Mouse (Mus musculus): Measurements from ENCODE around the gene Prkra. TPM values are rescaled to one million over a fixed set of nuclear protein-coding genes. Genes with fewer than 3 reads are reported as not detected.
A peak's percentile ranks its signal among the peaks of the same experiment; 100 is the strongest.

Gene Prkra
- polyA plus RNA-seq, 2 experiments: 60.8 to 61.3 TPM

DNA sequence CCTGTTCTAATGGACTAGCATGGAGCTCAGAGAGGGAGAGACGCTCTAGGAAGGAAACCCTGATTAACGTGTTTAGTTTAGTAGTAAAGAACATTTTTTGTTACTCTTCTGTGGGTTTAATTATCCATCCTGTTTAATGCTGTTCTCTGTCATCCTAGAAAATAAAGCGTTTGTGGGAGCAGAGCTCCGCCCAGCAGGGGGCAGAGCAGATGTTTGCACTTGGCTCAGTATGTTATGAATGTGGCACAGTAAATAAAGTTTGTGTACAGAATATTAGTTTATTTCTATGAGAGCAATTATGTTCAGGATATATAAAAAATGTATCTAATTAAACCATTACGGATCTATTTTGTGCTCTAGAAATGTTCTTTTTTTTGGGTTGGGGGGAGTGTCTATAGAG lies 48.6 kb downstream of the Prkra start:
- Histone ChIP-seq H3K4me1 (ENCODE audit: control insufficient read depth, insufficient read depth, low read length) (no peaks in the 10 kb centered on the region), H3K9me3 (ENCODE audit: control insufficient read depth, low read length) (no peaks in the 10 kb centered on the region), H3K4me2 (replicated peaks; ENCODE audit: low read depth, low read length, severe bottlenecking) (no peak overlapping the region), H3K36me3 (ENCODE audit: control insufficient read depth, insufficient read depth, low read length) (peaks cover 7% of the 10 kb centered on the region), H3K27ac (replicated peaks; ENCODE audit: low read depth, low read length) (no peak overlapping the region), H3K27me3 (ENCODE audit: control insufficient read depth, insufficient read depth, low read length) (no peaks in the 10 kb centered on the region), H3K9ac (ENCODE audit: low read depth, low read length, severe bottlenecking) (no peak overlapping the region), H3K4me3 (replicated peaks; ENCODE audit: low read length) (no peak overlapping the region)
- ATAC-seq (ENCODE audit: low FRiP score, low read depth) (no peak), DNase-seq (ENCODE audit: low spot score) (no peak)
- 55% methylated on average over 5 of the region's 5 CpGs for WGBS
- no peak for TF ChIP-seq POLR2A (IDR thresholded peaks at IDR 0.05; ENCODE audit: borderline replicate concordance, extremely low read depth, insufficient read depth, insufficient read length)

DNA sequence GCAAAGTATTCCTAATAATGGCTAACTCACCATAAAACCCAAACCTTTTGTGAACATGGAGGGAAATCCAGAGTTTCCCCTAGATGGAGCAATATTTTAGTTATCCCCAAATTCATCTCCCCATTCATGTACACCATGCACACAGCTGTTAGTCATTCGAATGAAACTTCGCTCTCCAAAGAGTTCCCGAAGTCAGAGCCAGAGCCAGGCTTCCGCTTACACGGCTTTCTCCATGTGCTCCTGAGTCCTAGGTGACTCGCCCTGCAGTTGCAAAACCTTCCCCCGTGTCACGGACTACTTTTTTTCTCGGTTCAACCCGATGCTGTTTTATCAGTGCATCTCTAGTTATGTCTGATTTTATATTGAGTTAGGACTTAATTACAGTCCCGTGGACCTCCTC lies 50.3 kb downstream of the Prkra start:
- no peak overlapping the region for H3K4me2 ChIP-seq (replicated peaks; ENCODE audit: low read depth, low read length, severe bottlenecking)
- H3K36me3 ChIP-seq (ENCODE audit: control insufficient read depth, insufficient read depth, low read length): peaks cover 7% of the 10 kb centered on the region
- 53% methylated on average over 11 of the region's 11 CpGs for WGBS
- H3K9me3 ChIP-seq (ENCODE audit: control insufficient read depth, low read length): no peaks in the 10 kb centered on the region
- H3K27ac ChIP-seq (replicated peaks; ENCODE audit: low read depth, low read length): no peak overlapping the region
- ATAC-seq (ENCODE audit: low FRiP score, low read depth): peak; percentile 78
- no peaks in the 10 kb centered on the region for H3K27me3 ChIP-seq (ENCODE audit: control insufficient read depth, insufficient read depth, low read length)
- H3K4me1 ChIP-seq (ENCODE audit: control insufficient read depth, insufficient read depth, low read length): no peaks in the 10 kb centered on the region
- H3K4me3 ChIP-seq (replicated peaks; ENCODE audit: low read length): no peak overlapping the region
- TF ChIP-seq POLR2A (IDR thresholded peaks at IDR 0.05; ENCODE audit: borderline replicate concordance, extremely low read depth, insufficient read depth, insufficient read length): no peak
- no peak overlapping the region for H3K9ac ChIP-seq (ENCODE audit: low read depth, low read length, severe bottlenecking)
- DNase-seq (ENCODE audit: low spot score): peak; percentile 57

DNA sequence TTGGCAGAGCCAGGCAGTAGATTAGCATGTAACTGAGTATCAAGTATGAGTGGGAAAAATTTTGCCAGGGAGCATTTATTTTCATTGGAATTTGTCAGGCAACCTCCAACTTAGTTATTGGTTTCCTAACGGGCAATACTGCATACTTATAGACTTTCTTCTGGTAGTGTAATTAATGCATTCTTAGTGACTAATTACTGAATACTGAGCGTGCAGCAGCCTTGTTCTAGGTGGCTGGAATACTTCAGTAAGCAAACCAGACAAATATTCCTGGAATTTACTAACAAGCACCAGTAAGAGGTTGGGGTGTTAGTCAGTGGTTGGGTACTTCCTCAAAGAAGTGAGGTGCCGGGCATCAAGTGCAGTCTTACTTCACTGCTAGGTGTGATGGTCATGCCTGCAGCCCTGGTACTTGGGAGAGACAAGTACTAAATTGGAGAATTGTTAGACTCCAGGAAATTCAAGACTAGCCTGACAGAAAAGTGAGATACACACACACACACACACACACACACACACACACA lies 55.4 kb downstream of the Prkra start:
- DNase-seq (ENCODE audit: low spot score) (no peak), ATAC-seq (ENCODE audit: low FRiP score, low read depth) (no peak)
- Histone ChIP-seq H3K27me3 (ENCODE audit: control insufficient read depth, insufficient read depth, low read length) (no peaks in the 10 kb centered on the region), H3K27ac (replicated peaks; ENCODE audit: low read depth, low read length) (no peak overlapping the region), H3K4me2 (replicated peaks; ENCODE audit: low read depth, low read length, severe bottlenecking) (no peak overlapping the region), H3K4me3 (replicated peaks; ENCODE audit: low read length) (no peak overlapping the region), H3K36me3 (ENCODE audit: control insufficient read depth, insufficient read depth, low read length) (peaks cover 14% of the 10 kb centered on the region), H3K4me1 (ENCODE audit: control insufficient read depth, insufficient read depth, low read length) (no peaks in the 10 kb centered on the region), H3K9ac (ENCODE audit: low read depth, low read length, severe bottlenecking) (no peak overlapping the region), H3K9me3 (ENCODE audit: control insufficient read depth, low read length) (no peaks in the 10 kb centered on the region)
- no peak for TF ChIP-seq POLR2A (IDR thresholded peaks at IDR 0.05; ENCODE audit: borderline replicate concordance, extremely low read depth, insufficient read depth, insufficient read length)
- 44% methylated on average over 3 of the region's 3 CpGs for WGBS

DNA sequence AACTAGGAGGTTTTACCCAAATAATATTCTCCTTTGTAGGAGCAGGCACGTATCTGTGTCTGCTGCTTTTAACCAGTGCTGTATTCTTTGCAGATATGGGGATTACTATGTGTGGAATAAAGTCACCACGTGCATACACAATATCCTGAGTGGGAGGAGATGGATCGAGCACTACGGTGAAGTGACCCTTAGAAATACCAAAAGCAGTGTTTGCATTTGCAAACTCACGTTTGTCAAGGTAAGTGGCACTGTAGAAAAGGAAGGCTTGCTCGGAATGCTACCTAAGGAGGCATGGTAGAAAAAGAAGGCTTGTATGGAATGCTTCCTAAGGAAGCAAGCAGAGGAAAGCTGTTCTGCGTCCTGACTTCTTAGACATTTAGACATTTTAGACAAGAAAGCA lies 57.6 kb downstream of the Prkra start:
- Histone ChIP-seq H3K27ac (replicated peaks; ENCODE audit: low read depth, low read length) (no peak overlapping the region), H3K9me3 (ENCODE audit: control insufficient read depth, low read length) (no peaks in the 10 kb centered on the region), H3K4me3 (replicated peaks; ENCODE audit: low read length) (no peak overlapping the region), H3K4me2 (replicated peaks; ENCODE audit: low read depth, low read length, severe bottlenecking) (no peak overlapping the region), H3K9ac (ENCODE audit: low read depth, low read length, severe bottlenecking) (no peak overlapping the region), H3K36me3 (ENCODE audit: control insufficient read depth, insufficient read depth, low read length) (peaks cover 13% of the 10 kb centered on the region), H3K27me3 (ENCODE audit: control insufficient read depth, insufficient read depth, low read length) (no peaks in the 10 kb centered on the region), H3K4me1 (ENCODE audit: control insufficient read depth, insufficient read depth, low read length) (no peaks in the 10 kb centered on the region)
- ATAC-seq (ENCODE audit: low FRiP score, low read depth) (no peak), DNase-seq (ENCODE audit: low spot score) (no peak)
- no peak for TF ChIP-seq POLR2A (IDR thresholded peaks at IDR 0.05; ENCODE audit: borderline replicate concordance, extremely low read depth, insufficient read depth, insufficient read length)
- WGBS: 92% methylated on average over 7 of the region's 7 CpGs

DNA sequence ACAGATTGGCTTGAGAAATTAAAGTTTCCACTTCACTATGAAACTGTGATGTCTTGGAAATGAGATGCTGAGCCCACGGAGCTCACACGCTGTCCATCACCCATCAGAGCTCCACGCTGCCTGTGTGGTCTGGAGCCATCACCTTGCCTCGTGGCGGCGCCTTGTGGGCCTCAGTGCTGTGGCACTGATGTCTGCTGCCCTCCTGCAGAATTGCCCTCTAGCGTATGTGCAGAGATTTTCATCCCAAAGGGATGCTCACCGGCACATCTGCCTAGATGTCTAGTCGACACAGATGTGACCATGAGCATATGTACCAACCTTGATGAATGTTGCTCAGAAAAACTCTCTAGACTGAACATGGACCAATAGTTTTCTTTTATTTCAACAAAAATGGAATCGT lies 60.9 kb downstream of the Prkra start:
- Histone ChIP-seq H3K9ac (ENCODE audit: low read depth, low read length, severe bottlenecking) (no peak overlapping the region), H3K4me1 (ENCODE audit: control insufficient read depth, insufficient read depth, low read length) (no peaks in the 10 kb centered on the region), H3K27me3 (ENCODE audit: control insufficient read depth, insufficient read depth, low read length) (no peaks in the 10 kb centered on the region), H3K9me3 (ENCODE audit: control insufficient read depth, low read length) (no peaks in the 10 kb centered on the region), H3K4me2 (replicated peaks; ENCODE audit: low read depth, low read length, severe bottlenecking) (no peak overlapping the region), H3K27ac (replicated peaks; ENCODE audit: low read depth, low read length) (no peak overlapping the region), H3K36me3 (ENCODE audit: control insufficient read depth, insufficient read depth, low read length) (peaks cover 15% of the 10 kb centered on the region), H3K4me3 (replicated peaks; ENCODE audit: low read length) (no peak overlapping the region)
- DNase-seq (ENCODE audit: low spot score) (no peak), ATAC-seq (ENCODE audit: low FRiP score, low read depth) (no peak)
- 90% methylated on average over 10 of the region's 10 CpGs for WGBS
- TF ChIP-seq POLR2A (IDR thresholded peaks at IDR 0.05; ENCODE audit: borderline replicate concordance, extremely low read depth, insufficient read depth, insufficient read length): no peak

DNA sequence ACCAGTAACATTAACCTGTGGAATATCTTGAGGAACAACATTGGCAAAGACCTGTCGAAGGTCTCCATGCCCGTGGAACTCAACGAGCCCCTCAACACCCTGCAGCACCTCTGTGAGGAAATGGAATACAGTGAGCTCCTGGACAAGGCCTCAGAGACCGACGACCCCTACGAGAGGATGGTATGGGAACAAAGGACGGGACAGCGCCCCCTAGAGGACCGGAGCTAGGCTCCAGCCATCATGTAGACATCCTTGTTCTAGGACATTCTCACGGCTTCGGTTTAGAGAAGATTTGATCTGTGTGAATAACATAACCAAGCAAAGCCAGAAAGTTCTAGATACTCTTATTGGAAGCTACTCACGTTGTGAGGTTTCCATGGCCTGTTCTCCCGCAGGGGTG lies 62.7 kb downstream of the Prkra start:
- Histone ChIP-seq H3K27me3 (ENCODE audit: control insufficient read depth, insufficient read depth, low read length) (no peaks in the 10 kb centered on the region), H3K9ac (ENCODE audit: low read depth, low read length, severe bottlenecking) (no peak overlapping the region), H3K4me1 (ENCODE audit: control insufficient read depth, insufficient read depth, low read length) (no peaks in the 10 kb centered on the region), H3K4me3 (replicated peaks; ENCODE audit: low read length) (no peak overlapping the region), H3K4me2 (replicated peaks; ENCODE audit: low read depth, low read length, severe bottlenecking) (no peak overlapping the region), H3K36me3 (ENCODE audit: control insufficient read depth, insufficient read depth, low read length) (peaks cover 15% of the 10 kb centered on the region), H3K27ac (replicated peaks; ENCODE audit: low read depth, low read length) (no peak overlapping the region), H3K9me3 (ENCODE audit: control insufficient read depth, low read length) (no peaks in the 10 kb centered on the region)
- DNase-seq (ENCODE audit: low spot score): no peak
- ATAC-seq (ENCODE audit: low FRiP score, low read depth): no peak
- WGBS: 89% methylated on average over 13 of the region's 13 CpGs
- no peak for TF ChIP-seq POLR2A (IDR thresholded peaks at IDR 0.05; ENCODE audit: borderline replicate concordance, extremely low read depth, insufficient read depth, insufficient read length)

Other genes starting within 250 kb of the Prkra start
- gene Osbpl6, start 241.5 kb downstream of the Prkra start, polyA plus RNA-seq (2012; rRNA removed): 8.9 and 11.3 TPM in 2 replicates
- 11.5 and 15.1 TPM in 2 replicates for gene Osbpl6, start 241.5 kb downstream of the Prkra start, polyA plus RNA-seq (2014; fragmentation: Nextera tagmentation; extraction: Ambion mirVana)
- 0.47 and 0.83 TPM in 2 replicates for gene Pjvk, start 461 bp upstream of the Prkra start, polyA plus RNA-seq (2012; rRNA removed)
- gene Pjvk, start 461 bp upstream of the Prkra start, polyA plus RNA-seq (2014; fragmentation: Nextera tagmentation; extraction: Ambion mirVana): 0.22 TPM in 1 of 2 replicates, not detected in the other
- gene Fkbp7, start 25.1 kb upstream of the Prkra start, polyA plus RNA-seq (2012; rRNA removed): 50.5 and 102 TPM in 2 replicates
- 128 and 151 TPM in 2 replicates for gene Fkbp7, start 25.1 kb upstream of the Prkra start, polyA plus RNA-seq (2014; fragmentation: Nextera tagmentation; extraction: Ambion mirVana)
- 17.3 and 17.8 TPM in 2 replicates for gene Plekha3, start 27.3 kb upstream of the Prkra start, polyA plus RNA-seq (2012; rRNA removed)
- gene Plekha3, start 27.3 kb upstream of the Prkra start, polyA plus RNA-seq (2014; fragmentation: Nextera tagmentation; extraction: Ambion mirVana): 13.9 and 14.5 TPM in 2 replicates